Mouse (Mus musculus) liver, embryonic 11.5 days (tissue): ENCODE measurements around the gene Tmem210. TPM values are rescaled to one million over a fixed set of nuclear protein-coding genes. Genes with fewer than 3 reads are reported as not detected.

ENCODE experiments used
- ATAC-seq: fragments of 200-750 bp; cut with Nextera tagmentation; replicated peaks from 2 replicates; pipeline ENCODE4 v1.8.0; 2017; ENCODE audit warnings: moderate number of reproducible peaks, mild to moderate bottlenecking, moderate TSS enrichment, moderate library complexity; ENCODE audit not compliant: low FRiP score
- DNase-seq: peaks from one replicate; pipeline ENCODE4 v3.0.0-alpha.2; 2017; ENCODE audit warnings: low spot score
- H3K27ac ChIP-seq: fragments of 300-500 bp; sonication (generic); 2 replicates; pipeline ENCODE4 v1.5.1; 2014; ENCODE audit warnings: mild to moderate bottlenecking, low read depth, low read length, control low read depth
- H3K27me3 ChIP-seq: fragments of 300-500 bp; sonication (generic); replicated peaks from 2 replicates; pipeline ENCODE4 v1.6.1; 2014; ENCODE audit warnings: low read length, mixed read lengths; ENCODE audit not compliant: control insufficient read depth, insufficient read depth
- H3K36me3 ChIP-seq: fragments of 300-500 bp; sonication (generic); 2 replicates; pipeline ENCODE4 v1.6.1; 2014; ENCODE audit warnings: mild to moderate bottlenecking, low read length, moderate library complexity, mixed read lengths; ENCODE audit not compliant: control insufficient read depth, insufficient read depth
- H3K4me1 ChIP-seq: fragments of 300-500 bp; sonication (generic); replicated peaks from 2 replicates; pipeline ENCODE4 v1.6.1; 2014; ENCODE audit warnings: low read length, mixed read lengths; ENCODE audit not compliant: control insufficient read depth, insufficient read depth
- H3K4me2 ChIP-seq: fragments of 300-500 bp; sonication (generic); 2 replicates; pipeline ENCODE4 v1.6.1; 2014; ENCODE audit warnings: mild to moderate bottlenecking, control low read depth, moderate library complexity
- H3K4me3 ChIP-seq: fragments of 300-500 bp; sonication (generic); 2 replicates; pipeline ENCODE4 v1.5.1; 2014; ENCODE audit warnings: low read depth, low read length, control low read depth
- H3K9ac ChIP-seq: fragments of 300-500 bp; sonication (generic); 2 replicates; pipeline ENCODE4 v1.6.1; 2014; ENCODE audit warnings: low read depth, low read length, control low read depth
- H3K9me3 ChIP-seq: fragments of 300-500 bp; sonication (generic); 2 replicates; pipeline ENCODE4 v1.6.1; 2016; ENCODE audit warnings: low read length, inconsistent platforms, mixed read lengths; ENCODE audit not compliant: control insufficient read depth
- WGBS: fragments of 180-500 bp; shearing (Covaris S2); extraction: QIAGEN DNeasy Blood & Tissue Kit; methylation state at CpG from one replicate; pipeline ENCODE4 v1.1.7; 2014; 5-methylcytosine and 5-hydroxymethylcytosine counted together
- polyA plus RNA-seq: library from polyadenylated mRNA; unstranded; fragments of >200 nt; fragmentation: Nextera tagmentation; extraction: Ambion mirVana; gene quantifications from 2 replicates; pipeline ENCODE4 v1.2.1, GENCODE M21; 2014

The Tmem210 gene
- not detected in 2 replicates for polyA plus RNA-seq

DNA sequence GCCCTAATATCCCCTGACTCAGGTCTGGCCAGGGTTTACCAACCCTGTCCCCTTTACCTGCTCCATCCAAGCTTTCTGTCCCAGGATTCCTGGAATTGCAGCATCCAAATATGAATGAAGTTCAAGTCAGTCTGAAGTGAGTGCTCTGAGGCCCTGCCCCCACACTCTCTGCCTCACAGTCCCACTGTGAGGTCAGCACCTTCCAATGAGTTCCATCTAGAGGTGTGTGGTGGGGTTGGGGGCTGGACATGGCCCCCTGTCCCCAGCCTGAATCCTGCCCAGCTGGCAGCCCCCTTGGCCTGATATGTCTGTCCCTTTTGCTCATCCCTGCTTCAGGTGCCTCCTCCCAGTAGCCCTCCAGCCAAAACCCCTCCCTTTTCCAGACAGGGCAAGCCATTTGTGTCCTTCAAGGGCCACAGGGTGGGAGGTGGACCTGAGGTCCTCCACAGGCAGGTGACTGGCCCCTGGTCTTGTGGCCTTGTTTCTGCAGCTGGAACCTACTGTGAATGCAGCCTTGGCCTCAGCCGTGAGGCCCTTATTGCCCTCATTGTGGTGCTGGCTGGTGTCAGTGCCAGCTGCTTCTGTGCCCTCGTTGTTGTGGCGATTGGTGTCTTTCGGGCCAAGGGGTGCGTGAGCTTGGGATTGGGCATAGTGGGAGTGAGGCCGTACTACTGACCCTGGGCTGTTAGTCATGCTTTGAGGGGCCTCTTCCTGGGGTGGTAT is at the start of gene Tmem210:
Gene Tmem210, plus strand, starts transcription at position 219 of the 723 bp plus-strand sequence.
- Histone ChIP-seq H3K4me1 (peaks cover 28% of the 10 kb centered on the region), H3K9me3 (no peaks in the 10 kb centered on the region), H3K9ac (no peak within 1 kb of the TSS), H3K36me3 (peaks cover 19% of the 10 kb centered on the region), H3K27ac (no peak within 1 kb of the TSS), H3K27me3 (peaks cover 55% of the 10 kb centered on the region), H3K4me3 (no peak within 1 kb of the TSS), H3K4me2 (no peak within 1 kb of the TSS)
- no peak for ATAC-seq
- DNase-seq = no peak
- WGBS = 81% methylated on average over 6 of the region's 6 CpGs

DNA sequence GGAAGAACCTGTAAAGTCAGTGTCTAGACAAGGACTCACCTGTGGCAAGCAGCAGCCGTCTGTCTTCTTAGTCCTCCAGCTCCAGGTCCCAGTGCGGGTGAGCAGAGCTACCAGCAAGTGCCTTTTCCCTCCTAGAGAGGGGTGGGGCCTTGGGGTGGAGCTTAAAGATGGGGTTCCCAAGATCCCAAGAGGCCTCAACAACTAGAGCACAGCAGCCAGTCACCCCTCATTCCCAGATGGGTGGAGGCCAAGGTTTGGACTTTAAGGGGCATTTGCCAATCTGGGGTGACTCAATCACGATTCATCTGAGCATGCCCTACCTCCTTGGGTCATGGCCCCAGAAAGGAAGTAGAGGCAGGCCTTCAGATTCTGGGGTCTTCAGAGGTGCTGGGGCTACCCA is 48.2 kb upstream of the Tmem210 start:
- ATAC-seq = no peak
- Histone ChIP-seq H3K4me2 (no peak overlapping the region), H3K27ac (no peak overlapping the region), H3K9ac (no peak overlapping the region), H3K4me1 (peaks cover 28% of the 10 kb centered on the region), H3K36me3 (no peaks in the 10 kb centered on the region), H3K4me3 (no peak overlapping the region), H3K9me3 (no peaks in the 10 kb centered on the region), H3K27me3 (peaks cover 23% of the 10 kb centered on the region)
- DNase-seq = no peak
- 81% methylated on average over 3 of the region's 3 CpGs for WGBS

DNA sequence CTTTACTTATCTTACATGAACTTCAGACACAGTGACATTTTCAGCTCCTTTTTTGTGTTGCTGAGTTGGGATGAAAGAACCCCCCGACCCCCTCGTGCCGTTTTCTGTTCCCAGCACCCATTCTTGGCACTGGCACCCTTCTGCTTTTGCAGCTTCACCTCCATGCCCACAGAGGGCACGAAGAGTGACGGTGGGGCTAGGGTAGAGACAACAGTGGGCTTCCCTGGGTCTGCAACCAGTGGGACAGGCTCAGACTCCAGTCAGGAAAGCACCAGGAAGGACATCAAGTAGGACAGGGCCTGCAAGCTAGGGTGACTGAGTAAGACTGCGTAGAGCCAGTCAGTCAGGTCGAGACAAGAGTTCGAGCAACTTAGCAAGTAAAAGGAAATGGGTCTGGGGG is 47.6 kb upstream of the Tmem210 start:
- DNase-seq = no peak
- H3K36me3 ChIP-seq = no peaks in the 10 kb centered on the region
- H3K27ac ChIP-seq = peak overlapping the region; percentile 57
- H3K9me3 ChIP-seq = no peaks in the 10 kb centered on the region
- H3K4me2 ChIP-seq = peak overlapping the region; percentile 78
- H3K4me3 ChIP-seq = peak overlapping the region; percentile 49
- H3K9ac ChIP-seq = peak overlapping the region; percentile 51
- H3K27me3 ChIP-seq = peaks cover 23% of the 10 kb centered on the region
- ATAC-seq = no peak
- peaks cover 28% of the 10 kb centered on the region for H3K4me1 ChIP-seq
- WGBS = 56% methylated on average over 8 of the region's 8 CpGs

DNA sequence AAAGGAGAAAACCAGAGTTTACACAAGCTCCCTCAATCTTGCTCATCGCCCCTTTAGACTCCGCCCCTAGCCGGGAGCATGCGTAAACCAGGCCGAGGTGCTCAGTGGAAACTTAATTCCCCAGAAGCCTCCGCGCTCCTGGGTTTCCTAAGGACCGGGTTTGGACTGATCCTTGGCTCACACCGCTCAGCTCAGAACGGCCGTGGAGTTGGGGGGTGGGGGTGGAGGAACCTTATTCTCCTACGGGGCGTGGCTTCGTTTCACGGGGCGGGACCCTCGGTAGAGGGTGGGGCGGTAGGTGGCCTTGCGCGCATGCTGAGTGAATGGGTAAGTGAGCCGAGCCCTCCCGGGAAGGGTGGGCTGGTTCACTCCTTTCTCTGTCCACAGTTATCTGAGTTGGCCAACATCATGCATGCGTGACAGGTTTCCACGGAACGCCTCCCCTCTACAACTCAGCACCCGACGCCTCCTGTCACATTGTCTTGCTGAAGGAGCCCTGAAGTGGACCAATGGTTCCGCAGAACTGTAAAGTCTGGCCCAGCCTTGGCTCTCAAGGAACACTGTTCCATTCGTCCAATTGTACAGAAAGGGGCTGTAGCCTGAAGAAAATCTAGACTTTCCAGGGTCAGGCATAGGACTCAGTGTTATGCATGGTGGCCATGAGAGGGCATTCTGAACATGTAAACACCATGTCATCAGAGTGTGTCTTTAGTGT is 47.1 kb upstream of the Tmem210 start:
- H3K27ac ChIP-seq = peak overlapping the region; percentile 57
- no peaks in the 10 kb centered on the region for H3K9me3 ChIP-seq
- no peaks in the 10 kb centered on the region for H3K36me3 ChIP-seq
- peak overlapping the region; percentile 78 for H3K4me2 ChIP-seq
- peak; percentile 81 for DNase-seq
- H3K27me3 ChIP-seq = peaks cover 23% of the 10 kb centered on the region
- peaks cover 28% of the 10 kb centered on the region for H3K4me1 ChIP-seq
- WGBS = 2% methylated on average over 29 of the region's 29 CpGs
- H3K4me3 ChIP-seq = peak overlapping the region; percentile 49
- peak overlapping the region; percentile 51 for H3K9ac ChIP-seq
- ATAC-seq = peak; percentile 86

DNA sequence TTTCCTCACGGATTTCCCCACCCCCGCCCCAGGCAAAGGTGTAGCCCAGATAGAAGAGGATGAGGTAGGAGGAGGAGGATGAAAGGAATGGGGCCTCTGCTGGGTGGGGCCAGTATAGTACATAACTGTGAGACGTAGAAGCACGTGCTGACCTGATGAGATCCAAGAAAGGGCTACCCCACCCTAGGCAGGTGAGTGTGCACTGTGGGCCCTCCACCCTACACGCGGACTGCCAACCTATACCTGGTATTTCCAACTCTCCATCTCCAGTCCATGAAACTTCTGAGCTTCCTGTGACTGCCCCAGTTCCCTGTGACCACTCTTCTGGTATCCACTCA is 46.5 kb upstream of the Tmem210 start:
- WGBS = 21% methylated on average over 6 of the region's 6 CpGs
- Histone ChIP-seq H3K9me3 (no peaks in the 10 kb centered on the region), H3K36me3 (peaks cover 4% of the 10 kb centered on the region; the same call in 1 of the 2 replicates), H3K4me3 (peak overlapping the region; percentile 49), H3K4me1 (peaks cover 23% of the 10 kb centered on the region), H3K9ac (0 out of 2 replicates have a peak overlapping the region, but pooled peaks have one; percentile 23), H3K27ac (no peak overlapping the region), H3K27me3 (peaks cover 23% of the 10 kb centered on the region), H3K4me2 (peak overlapping the region; percentile 78)
- ATAC-seq (peak; percentile 14), DNase-seq (no peak)

DNA sequence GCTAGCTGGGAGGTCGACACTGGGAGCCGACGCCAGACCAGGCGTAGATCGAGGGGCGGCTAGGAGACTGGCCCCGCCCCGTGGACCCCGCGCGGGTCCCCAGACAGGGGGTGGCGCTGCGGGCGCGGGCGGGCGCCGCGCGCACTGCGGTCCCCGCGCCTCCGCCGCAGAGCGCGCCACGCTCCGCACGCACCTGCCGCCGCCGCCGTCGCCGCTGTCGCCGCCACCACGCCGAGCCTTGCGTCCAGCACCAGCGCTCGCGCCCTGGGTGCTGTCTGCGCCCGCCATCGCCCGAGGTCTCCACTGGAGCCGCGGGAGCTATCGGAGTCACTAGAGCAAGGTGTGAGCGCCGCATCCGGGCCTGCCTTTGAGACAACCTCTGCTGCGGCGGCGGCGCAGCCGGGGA is 45.8 kb upstream of the Tmem210 start, which contains the start of the genes Rnf208 and Cysrt1:
Gene Rnf208, plus strand, starts transcription at position 155 of the 406 bp plus-strand sequence.
Gene Cysrt1, minus strand, starts transcription at position 352 of the 406 bp plus-strand sequence.
- peak within 1 kb of the TSS; percentile 57; the same call in 1 of the 2 replicates for H3K27ac ChIP-seq
- H3K9me3 ChIP-seq = no peaks in the 10 kb centered on the region
- peak within 1 kb of the TSS; percentile 49 for H3K4me3 ChIP-seq
- peak within 1 kb of the TSS; percentile 78 for H3K4me2 ChIP-seq
- ATAC-seq (no peak), DNase-seq (no peak)
- peaks cover 23% of the 10 kb centered on the region for H3K27me3 ChIP-seq
- peaks cover 18% of the 10 kb centered on the region for H3K4me1 ChIP-seq
- 0% methylated on average over 58 of the region's 59 CpGs for WGBS
- peak within 1 kb of the TSS; percentile 51 for H3K9ac ChIP-seq
- H3K36me3 ChIP-seq = peaks cover 6% of the 10 kb centered on the region; the same call in 1 of the 2 replicates

DNA sequence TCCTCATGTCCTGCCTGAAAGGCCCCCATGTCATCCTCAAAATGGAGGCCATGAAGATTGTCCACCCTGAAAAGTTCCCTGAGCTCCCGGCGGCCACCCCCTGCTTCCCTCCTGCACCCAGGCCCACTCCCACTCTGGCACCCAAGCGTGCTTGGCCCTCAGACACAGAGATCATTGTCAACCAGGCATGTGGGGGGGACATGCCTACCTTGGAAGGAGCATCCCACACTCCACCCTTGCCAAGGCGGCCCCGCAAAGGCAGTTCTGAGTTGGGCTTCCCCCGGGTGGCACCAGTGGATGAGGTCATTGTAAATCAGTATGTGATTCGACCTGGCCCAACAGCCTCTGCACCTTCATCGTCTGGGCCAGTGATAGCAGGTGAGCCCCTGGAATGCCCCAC is 44.6 kb upstream of the Tmem210 start:
- no peak overlapping the region for H3K4me2 ChIP-seq
- H3K4me3 ChIP-seq = no peak overlapping the region
- peaks cover 23% of the 10 kb centered on the region for H3K27me3 ChIP-seq
- no peak for ATAC-seq
- H3K9ac ChIP-seq = no peak overlapping the region
- 79% methylated on average over 8 of the region's 8 CpGs for WGBS
- no peak overlapping the region for H3K27ac ChIP-seq
- H3K36me3 ChIP-seq = peaks cover 12% of the 10 kb centered on the region
- no peaks in the 10 kb centered on the region for H3K9me3 ChIP-seq
- peaks cover 18% of the 10 kb centered on the region for H3K4me1 ChIP-seq
- DNase-seq = no peak

DNA sequence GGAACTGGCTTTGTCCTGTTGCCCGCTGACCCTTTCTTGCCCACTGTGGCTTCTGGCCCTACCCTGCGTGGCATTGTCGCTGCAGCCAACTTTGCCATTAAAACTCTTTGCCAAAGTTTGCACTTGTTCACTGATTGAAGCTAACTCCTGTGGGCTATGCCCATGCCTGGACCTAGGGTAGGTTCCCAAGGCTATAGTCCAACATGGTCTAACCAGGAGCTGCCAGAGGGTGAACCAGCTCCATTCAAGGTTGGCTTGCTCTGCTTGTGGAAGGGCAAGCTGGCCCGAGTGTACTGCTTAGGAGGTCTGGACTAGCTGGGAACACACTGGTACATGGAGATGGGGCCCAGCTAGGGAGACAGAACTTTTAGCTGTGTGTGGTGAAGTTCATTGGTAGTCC is 43.8 kb upstream of the Tmem210 start:
- peaks cover 18% of the 10 kb centered on the region for H3K4me1 ChIP-seq
- H3K4me2 ChIP-seq = no peak overlapping the region
- ATAC-seq = no peak
- no peak overlapping the region for H3K27ac ChIP-seq
- DNase-seq = no peak
- no peak overlapping the region for H3K9ac ChIP-seq
- H3K36me3 ChIP-seq = peaks cover 15% of the 10 kb centered on the region
- H3K9me3 ChIP-seq = no peaks in the 10 kb centered on the region
- 81% methylated on average over 4 of the region's 4 CpGs for WGBS
- no peak overlapping the region for H3K4me3 ChIP-seq
- H3K27me3 ChIP-seq = peaks cover 23% of the 10 kb centered on the region
